Mouse (Mus musculus) hindbrain, embryonic 16.5 days (tissue): Measurements from ENCODE around the gene Mdm4. TPM values are rescaled to one million over a fixed set of nuclear protein-coding genes. Genes with fewer than 3 reads are reported as not detected.

ENCODE experiments used
- ATAC-seq: fragments of 200-750 bp; cut with Nextera tagmentation; 2 replicates; pipeline ENCODE4 v1.8.0; 2017; ENCODE audit warnings: moderate TSS enrichment, moderate library complexity
- H3K27ac ChIP-seq: fragments of 300-500 bp; sonication (generic); 2 replicates; pipeline ENCODE4 v1.5.1; 2014; ENCODE audit warnings: low read depth, mild to moderate bottlenecking, control low read depth, low read length, moderate library complexity
- H3K27me3 ChIP-seq: fragments of 300-500 bp; sonication (generic); replicated peaks from 2 replicates; pipeline ENCODE4 v1.6.1; 2014; ENCODE audit warnings: low read length; ENCODE audit not compliant: control insufficient read depth, insufficient read depth
- H3K36me3 ChIP-seq: fragments of 300-500 bp; sonication (generic); 2 replicates; pipeline ENCODE4 v1.6.1; 2014; ENCODE audit warnings: mild to moderate bottlenecking, low read length, moderate library complexity, mixed read lengths; ENCODE audit not compliant: control insufficient read depth, insufficient read depth
- H3K4me1 ChIP-seq: fragments of 300-500 bp; sonication (generic); 2 replicates; pipeline ENCODE4 v1.6.1; 2014; ENCODE audit warnings: low read depth, low read length; ENCODE audit not compliant: control insufficient read depth, insufficient read depth
- H3K4me2 ChIP-seq: fragments of 300-500 bp; sonication (generic); 2 replicates; pipeline ENCODE4 v1.6.1; 2014; ENCODE audit warnings: mild to moderate bottlenecking, low read length, control low read depth, moderate library complexity
- H3K4me3 ChIP-seq: fragments of 300-500 bp; sonication (generic); 2 replicates; pipeline ENCODE4 v1.5.1; 2014; ENCODE audit warnings: mild to moderate bottlenecking, low read length, control low read depth, moderate library complexity
- H3K9ac ChIP-seq: fragments of 300-500 bp; sonication (generic); 2 replicates; pipeline ENCODE4 v1.6.1; 2014; ENCODE audit warnings: low read depth, mild to moderate bottlenecking, control low read depth, low read length, moderate library complexity
- H3K9me3 ChIP-seq: fragments of 300-500 bp; sonication (generic); 2 replicates; pipeline ENCODE4 v1.6.1; 2014; ENCODE audit warnings: mild to moderate bottlenecking, low read length, moderate library complexity; ENCODE audit not compliant: control insufficient read depth
- WGBS: fragments of 180-500 bp; shearing (Covaris S2); extraction: QIAGEN DNeasy Blood & Tissue Kit; methylation state at CpG from one replicate; pipeline ENCODE4 v1.1.7; 2014; 5-methylcytosine and 5-hydroxymethylcytosine counted together
- polyA plus RNA-seq: library from polyadenylated mRNA; unstranded; fragments of >200 nt; fragmentation: Nextera tagmentation; extraction: Ambion mirVana; gene quantifications from 2 replicates; pipeline ENCODE4 v1.2.1, GENCODE M21; 2015

The Mdm4 gene
- polyA plus RNA-seq, 1 experiment from 2014 or later = 30.3 TPM

DNA sequence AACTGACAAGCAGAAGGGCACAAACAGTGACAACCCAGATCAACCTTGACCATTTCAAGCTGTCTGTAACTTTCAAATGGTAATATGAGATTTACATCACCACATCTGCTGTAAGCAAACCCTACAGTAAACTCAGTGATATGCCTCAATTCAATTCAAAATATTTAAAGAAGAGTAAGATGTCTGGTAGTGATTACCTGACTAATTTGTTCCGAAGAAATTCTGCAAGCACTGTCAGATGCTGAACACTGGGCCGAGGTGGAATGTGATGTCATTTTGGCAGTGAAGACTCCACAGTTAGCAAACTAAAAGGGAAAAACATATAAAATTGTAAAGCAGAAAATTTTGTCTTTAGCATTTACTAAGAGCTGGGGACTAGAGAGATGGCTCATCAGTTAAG is 11.8 kb downstream of the Mdm4 start:
- Histone ChIP-seq H3K4me2 (no peak overlapping the region), H3K36me3 (peaks cover 5% of the 10 kb centered on the region), H3K9ac (no peak overlapping the region), H3K27me3 (no peaks in the 10 kb centered on the region), H3K4me1 (no peaks in the 10 kb centered on the region), H3K9me3 (no peaks in the 10 kb centered on the region), H3K27ac (no peak overlapping the region), H3K4me3 (no peak overlapping the region)
- 91% methylated on average over 2 of the region's 2 CpGs for WGBS
- no peak for ATAC-seq

DNA sequence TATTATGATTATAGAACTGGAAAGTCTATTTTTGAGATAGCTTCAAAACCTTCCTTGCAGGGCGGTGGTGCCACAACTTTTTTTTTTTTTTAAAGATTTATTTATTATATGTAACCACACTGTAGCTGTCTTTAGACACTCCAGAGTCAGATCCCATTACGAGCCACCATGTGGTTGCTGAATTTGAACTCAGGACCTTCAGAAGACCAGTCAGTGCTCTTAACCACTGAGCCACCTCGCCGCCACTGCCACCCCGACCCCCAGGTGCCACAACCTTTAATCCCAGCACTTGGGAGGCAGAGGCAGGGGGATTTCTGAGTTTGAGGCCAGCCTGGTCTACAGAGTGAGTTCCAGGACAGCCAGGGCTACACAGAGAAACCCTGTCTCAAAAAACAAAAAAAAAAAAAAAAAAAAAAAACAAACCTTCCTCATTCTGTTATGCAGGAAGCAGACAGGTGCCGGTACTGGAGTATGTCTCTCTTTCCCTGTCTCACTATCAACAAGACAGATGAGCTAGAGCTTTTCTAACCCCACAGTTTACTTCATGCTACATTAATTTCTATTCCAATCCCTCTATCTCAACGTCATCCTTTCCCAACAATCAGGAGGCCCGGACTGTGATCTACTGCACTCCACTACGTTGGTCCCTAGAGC is 13.5 kb downstream of the Mdm4 start:
- WGBS = 95% methylated on average over 9 of the region's 9 CpGs
- H3K27me3 ChIP-seq = no peaks in the 10 kb centered on the region
- no peak for ATAC-seq
- no peak overlapping the region for H3K4me3 ChIP-seq
- H3K9me3 ChIP-seq = no peaks in the 10 kb centered on the region
- H3K27ac ChIP-seq = no peak overlapping the region
- H3K4me1 ChIP-seq = no peaks in the 10 kb centered on the region
- no peak overlapping the region for H3K9ac ChIP-seq
- peaks cover 5% of the 10 kb centered on the region for H3K36me3 ChIP-seq
- H3K4me2 ChIP-seq = no peak overlapping the region

DNA sequence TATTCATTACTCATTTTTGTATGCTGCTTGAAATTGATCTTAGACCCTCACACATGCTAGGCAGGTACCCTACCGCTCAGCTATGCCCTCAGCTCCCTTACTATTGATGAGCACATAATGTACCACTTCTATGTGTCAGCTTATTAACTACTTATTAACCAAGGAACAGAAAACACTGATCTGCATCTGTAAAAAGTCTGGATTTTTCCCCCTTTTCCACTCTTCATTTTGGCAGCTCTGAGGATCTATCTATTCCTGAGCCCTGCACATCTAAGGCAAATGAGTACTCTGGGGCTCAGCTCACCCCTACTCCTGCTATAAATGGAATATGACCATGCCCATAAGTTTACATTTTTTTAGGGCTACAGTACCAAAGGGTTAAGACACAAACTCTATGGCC is 16.2 kb downstream of the Mdm4 start:
- Histone ChIP-seq H3K4me1 (no peaks in the 10 kb centered on the region), H3K4me3 (no peak overlapping the region), H3K9me3 (no peaks in the 10 kb centered on the region), H3K4me2 (no peak overlapping the region), H3K27ac (no peak overlapping the region), H3K36me3 (peaks cover 13% of the 10 kb centered on the region), H3K27me3 (no peaks in the 10 kb centered on the region), H3K9ac (no peak overlapping the region)
- WGBS = 98% methylated on average over 1 of the region's 1 CpGs
- no peak for ATAC-seq

DNA sequence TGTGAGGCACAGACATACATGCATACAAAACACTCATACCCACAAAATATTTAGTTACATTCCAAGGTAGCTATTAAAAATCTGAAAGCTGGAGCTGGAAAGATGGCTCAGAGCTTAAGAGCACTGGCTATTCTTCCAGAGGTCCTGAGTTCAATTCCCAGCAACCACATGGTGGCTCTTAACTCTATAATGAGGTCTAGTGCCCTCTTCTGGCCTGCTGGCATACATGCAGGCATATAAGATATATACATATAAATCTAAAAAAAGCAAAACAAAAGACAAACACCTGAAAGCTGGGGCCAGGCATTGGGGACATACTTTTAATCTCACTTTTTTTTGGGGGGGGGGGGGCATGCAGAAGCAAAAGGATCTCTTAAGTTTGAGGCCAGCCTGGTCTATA is 17.0 kb downstream of the Mdm4 start:
- no peaks in the 10 kb centered on the region for H3K27me3 ChIP-seq
- no peak overlapping the region for H3K27ac ChIP-seq
- H3K4me1 ChIP-seq = no peaks in the 10 kb centered on the region
- no peak overlapping the region for H3K4me3 ChIP-seq
- H3K9me3 ChIP-seq = no peaks in the 10 kb centered on the region
- no peak overlapping the region for H3K9ac ChIP-seq
- no peak for ATAC-seq
- H3K36me3 ChIP-seq = peaks cover 17% of the 10 kb centered on the region
- no peak overlapping the region for H3K4me2 ChIP-seq

DNA sequence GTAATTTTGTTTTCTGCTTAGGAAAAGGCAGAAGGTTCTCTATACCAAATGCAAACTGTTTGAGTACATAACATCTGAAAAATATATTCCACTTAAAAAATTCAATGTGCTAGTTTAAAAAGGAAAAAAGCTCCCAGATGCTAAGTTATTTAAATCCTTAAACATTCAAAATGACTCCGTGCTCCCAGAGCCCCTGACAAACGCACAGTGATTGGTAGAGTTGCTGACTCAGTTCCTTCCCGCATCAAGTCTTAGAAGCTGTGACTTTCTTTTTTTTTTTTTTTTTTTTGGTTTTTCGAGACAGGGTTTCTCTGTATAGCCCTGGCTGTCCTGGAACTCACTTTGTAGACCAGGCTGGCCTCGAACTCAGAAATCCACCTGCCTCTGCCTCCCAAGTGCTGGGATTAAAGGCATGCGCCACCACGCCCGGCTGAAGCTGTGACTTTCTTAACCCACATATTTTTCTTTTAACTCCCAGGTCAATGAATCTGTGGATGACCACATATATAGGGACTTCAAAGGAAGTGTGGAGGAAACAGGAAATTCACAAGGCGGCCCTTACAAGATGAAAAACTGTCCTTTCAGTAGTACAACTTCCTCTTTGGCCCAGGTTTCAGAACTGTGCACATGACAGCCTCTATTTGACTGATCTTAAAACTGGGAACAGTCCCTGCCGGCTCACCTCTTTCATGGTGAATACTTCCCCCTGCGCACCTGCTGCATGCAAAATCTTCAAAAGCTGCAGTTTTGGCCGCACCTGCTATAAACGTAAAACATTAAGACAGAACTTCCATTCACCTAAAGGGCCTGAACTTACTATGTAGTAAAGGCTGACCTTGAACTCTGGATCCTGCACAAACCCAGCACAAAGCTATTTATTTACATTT is 18.2 kb downstream of the Mdm4 start:
- Histone ChIP-seq H3K9ac (no peak overlapping the region), H3K27ac (no peak overlapping the region), H3K9me3 (no peaks in the 10 kb centered on the region), H3K4me1 (no peaks in the 10 kb centered on the region), H3K36me3 (peaks cover 17% of the 10 kb centered on the region), H3K4me2 (no peak overlapping the region), H3K27me3 (no peaks in the 10 kb centered on the region), H3K4me3 (no peak overlapping the region)
- 89% methylated on average over 11 of the region's 13 CpGs for WGBS
- ATAC-seq = no peak

DNA sequence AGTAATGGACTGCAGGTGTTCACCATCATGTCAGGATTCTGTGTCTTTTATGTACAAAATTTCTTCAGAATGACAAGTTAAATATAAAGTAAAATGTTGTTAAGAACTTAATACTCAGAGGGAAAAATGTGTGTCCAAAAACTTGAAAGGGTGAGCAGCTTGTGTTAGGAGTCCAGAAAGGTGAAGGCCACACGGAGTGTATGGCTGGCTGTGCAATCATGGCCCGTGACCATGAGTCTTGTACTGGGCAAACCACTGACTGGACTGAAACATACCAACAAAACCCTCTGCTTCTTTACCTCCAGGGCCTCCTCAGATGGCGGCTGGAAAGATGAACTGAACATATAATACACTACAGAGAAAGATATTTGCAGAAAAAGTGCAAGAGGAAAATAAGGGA is 23.8 kb downstream of the Mdm4 start:
- Histone ChIP-seq H3K27me3 (no peaks in the 10 kb centered on the region), H3K9ac (no peak overlapping the region), H3K4me1 (no peaks in the 10 kb centered on the region), H3K4me3 (no peak overlapping the region), H3K27ac (no peak overlapping the region), H3K36me3 (peaks cover 23% of the 10 kb centered on the region), H3K4me2 (no peak overlapping the region), H3K9me3 (no peaks in the 10 kb centered on the region)
- WGBS = 91% methylated on average over 3 of the region's 3 CpGs
- ATAC-seq = no peak

DNA sequence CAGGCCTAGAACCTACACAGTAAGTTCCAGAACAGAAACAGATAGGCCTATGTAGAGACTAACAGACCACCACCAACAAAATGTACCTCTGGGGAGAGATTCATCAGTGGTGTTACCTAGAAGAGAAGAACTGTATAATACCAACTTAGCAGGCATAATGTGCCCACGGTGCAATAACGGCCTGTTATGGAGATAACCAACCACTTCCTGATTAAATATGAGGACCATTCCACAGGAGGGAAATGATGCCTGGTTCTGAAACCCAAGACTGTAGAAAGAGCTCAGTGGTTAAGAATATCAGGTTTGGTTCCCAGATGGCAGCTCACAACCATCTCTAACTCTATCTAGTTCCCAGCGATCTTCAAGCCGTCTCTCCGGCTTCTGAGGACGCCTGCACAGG is 30.0 kb downstream of the Mdm4 start:
- Histone ChIP-seq H3K4me2 (no peak overlapping the region), H3K27ac (no peak overlapping the region), H3K4me3 (no peak overlapping the region), H3K4me1 (no peaks in the 10 kb centered on the region), H3K27me3 (no peaks in the 10 kb centered on the region), H3K9me3 (no peaks in the 10 kb centered on the region), H3K36me3 (peaks cover 28% of the 10 kb centered on the region), H3K9ac (no peak overlapping the region)
- ATAC-seq = no peak
- 94% methylated on average over 6 of the region's 6 CpGs for WGBS

DNA sequence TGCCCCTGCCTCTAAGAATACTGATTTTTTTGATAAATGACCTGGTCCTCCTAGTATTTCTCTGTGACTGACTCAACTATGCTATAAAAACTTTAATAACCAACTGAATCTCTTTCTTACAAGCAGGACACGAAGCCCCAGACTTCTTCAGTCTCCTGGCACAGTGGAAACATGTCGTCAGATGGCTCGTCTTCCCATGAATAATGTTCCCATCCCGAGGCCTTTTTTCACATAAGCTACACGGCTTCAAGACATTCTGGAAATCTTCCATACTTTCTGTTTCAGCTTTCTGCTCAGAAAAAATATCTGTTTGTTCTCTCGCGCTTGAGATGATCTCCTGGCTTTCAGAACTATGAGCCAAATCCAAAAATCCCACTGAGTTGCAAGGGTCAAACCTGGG is 38.8 kb downstream of the Mdm4 start:
- H3K27me3 ChIP-seq = no peaks in the 10 kb centered on the region
- H3K36me3 ChIP-seq = peaks cover 15% of the 10 kb centered on the region
- ATAC-seq = no peak
- H3K27ac ChIP-seq = no peak overlapping the region
- H3K9me3 ChIP-seq = no peaks in the 10 kb centered on the region
- 86% methylated on average over 7 of the region's 7 CpGs for WGBS
- no peaks in the 10 kb centered on the region for H3K4me1 ChIP-seq
- H3K9ac ChIP-seq = no peak overlapping the region
- H3K4me3 ChIP-seq = no peak overlapping the region
- H3K4me2 ChIP-seq = no peak overlapping the region

DNA sequence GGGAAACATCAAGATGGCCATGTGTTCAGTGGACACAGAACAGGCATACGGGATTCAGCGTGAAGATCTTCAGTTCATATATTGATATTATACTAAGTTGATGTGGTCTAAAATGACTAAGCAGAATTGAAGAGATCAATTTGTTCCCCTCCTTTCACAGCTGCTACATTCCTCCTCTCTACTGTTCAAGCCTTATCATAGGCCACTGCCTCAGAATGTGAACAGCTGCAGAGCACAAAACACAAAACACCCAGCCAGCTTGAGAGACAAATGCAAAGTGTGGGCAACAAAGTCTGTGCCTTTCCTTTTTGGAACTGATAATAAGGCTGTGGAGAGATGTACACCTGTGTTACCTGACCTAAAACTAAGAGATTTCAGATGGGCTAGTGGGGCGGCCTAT is 39.6 kb downstream of the Mdm4 start:
- Histone ChIP-seq H3K9me3 (no peaks in the 10 kb centered on the region), H3K36me3 (peaks cover 15% of the 10 kb centered on the region), H3K27ac (no peak overlapping the region), H3K9ac (no peak overlapping the region), H3K27me3 (no peaks in the 10 kb centered on the region), H3K4me3 (no peak overlapping the region), H3K4me2 (no peak overlapping the region), H3K4me1 (no peaks in the 10 kb centered on the region)
- ATAC-seq = no peak
- 97% methylated on average over 3 of the region's 3 CpGs for WGBS
